Mouse (Mus musculus) naive thymus-derived CD4-positive, alpha-beta T cell, adult 2 months (primary cell): ENCODE data around the gene D430041D05Rik.
A peak's percentile ranks its signal among the peaks of the same experiment; 100 is the strongest.

Experiments
- DNase-seq: peaks from one replicate; pipeline ENCODE4 v3.0.0-alpha.2; 2011; ENCODE audit warnings: low read depth

The D430041D05Rik gene

DNA sequence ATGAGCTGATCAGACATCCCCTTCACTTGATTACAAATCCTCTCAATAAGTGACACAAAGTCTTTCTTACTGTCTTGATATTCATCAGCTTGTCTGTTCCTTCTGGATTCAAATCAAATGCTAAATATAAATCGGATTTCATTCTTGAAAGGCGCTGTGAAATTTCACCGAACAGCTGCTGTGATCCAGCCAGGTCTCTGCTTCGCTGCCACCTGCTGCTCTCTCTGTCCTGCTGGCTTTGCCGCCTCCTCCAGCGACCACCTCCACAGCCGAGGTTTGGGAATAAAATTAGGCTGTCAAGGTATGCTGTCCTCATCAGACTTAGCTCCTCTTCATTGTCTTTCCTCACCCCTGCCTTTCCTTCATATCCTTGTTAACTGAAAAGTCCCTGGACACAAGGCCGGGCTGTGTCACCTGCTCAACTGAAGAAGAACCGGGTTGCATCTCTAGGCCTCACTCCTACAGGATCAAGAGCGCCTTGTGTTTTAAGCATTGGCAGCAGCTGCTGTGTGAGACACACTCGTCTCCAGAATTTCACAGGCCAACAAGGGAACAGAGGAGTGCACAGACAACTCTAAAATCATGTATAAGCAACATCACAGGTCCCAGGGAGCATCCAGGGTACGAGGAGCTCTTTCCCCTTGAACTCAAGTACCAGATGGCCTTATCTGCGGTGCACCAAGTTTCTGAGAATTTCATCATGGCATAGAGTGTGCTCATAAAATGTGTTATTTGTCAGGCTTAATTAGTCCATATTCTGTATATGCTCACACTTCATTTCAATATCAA is 59.2 kb downstream of the D430041D05Rik start:
- no peak for DNase-seq

GRCm38 (mm10) chr2:104337619-104338018 is 73.2 kb downstream of the D430041D05Rik start:
- no peak for DNase-seq

GRCm38 (mm10) chr2:104335824-104336223 is 75.0 kb downstream of the D430041D05Rik start:
- DNase-seq: no peak

- peak; percentile 5 for DNase-seq
Observed at GRCm38 (mm10) chr2:104333952-104334351, 76.9 kb downstream of the D430041D05Rik start.

- no peak for DNase-seq
Observed at GRCm38 (mm10) chr2:104332707-104333106, 78.1 kb downstream of the D430041D05Rik start.

- DNase-seq: no peak
Observed at GRCm38 (mm10) chr2:104331261-104331660, 79.6 kb downstream of the D430041D05Rik start.

DNA sequence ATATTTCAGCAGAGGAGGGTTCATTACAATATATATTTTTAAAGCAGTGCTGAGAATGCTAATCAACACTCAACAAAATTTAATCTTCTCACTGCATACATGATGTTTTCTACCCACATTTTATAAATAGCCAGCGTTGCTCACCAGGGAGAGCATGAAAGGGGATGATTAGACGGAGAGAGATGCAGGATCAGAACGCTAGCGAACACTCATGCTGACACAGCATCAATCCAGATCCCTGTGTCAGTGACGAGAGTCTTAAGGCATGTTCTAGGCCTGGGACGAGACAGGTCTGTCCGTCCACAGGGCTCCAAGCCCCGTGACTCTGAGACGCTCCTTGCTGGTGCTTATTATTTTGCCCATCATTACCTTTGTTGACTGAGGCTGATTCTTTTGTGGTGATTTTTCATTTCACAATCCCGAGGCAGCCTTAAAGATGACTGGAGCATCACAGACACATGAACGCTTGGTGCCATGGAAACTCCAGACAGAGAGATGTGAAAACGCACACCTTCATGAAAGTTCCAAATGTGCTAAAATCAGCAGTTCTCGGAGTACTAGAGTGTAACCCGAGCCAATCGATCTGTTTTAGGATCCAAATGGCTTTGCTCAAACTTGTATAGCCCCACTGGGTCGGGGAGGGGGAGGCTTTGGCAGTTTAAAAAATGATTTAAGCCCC is 83.6 kb downstream of the D430041D05Rik start:
- DNase-seq: no peak

- DNase-seq: no peak
Observed at GRCm38 (mm10) chr2:104323773-104324172, 87.0 kb downstream of the D430041D05Rik start.

DNA sequence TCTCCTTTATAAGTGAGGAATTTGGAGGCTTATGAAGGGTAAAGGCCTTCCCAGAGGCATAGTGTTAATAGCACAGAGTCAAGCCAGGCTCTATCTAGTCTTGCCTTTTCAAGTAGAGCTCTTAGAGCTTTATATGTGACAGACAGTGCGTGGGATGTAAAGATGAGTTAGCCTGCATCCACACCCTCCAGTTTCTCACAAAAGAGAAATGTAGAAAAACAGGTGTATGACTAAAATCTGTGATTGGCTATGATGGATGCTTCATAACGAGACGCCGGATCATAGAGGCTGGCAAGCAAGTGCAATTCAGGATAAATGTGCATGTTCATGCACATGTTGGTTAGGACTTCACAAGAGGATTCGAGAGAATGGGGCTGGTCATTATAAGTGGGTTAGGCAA is 87.5 kb downstream of the D430041D05Rik start:
- DNase-seq: no peak

DNA sequence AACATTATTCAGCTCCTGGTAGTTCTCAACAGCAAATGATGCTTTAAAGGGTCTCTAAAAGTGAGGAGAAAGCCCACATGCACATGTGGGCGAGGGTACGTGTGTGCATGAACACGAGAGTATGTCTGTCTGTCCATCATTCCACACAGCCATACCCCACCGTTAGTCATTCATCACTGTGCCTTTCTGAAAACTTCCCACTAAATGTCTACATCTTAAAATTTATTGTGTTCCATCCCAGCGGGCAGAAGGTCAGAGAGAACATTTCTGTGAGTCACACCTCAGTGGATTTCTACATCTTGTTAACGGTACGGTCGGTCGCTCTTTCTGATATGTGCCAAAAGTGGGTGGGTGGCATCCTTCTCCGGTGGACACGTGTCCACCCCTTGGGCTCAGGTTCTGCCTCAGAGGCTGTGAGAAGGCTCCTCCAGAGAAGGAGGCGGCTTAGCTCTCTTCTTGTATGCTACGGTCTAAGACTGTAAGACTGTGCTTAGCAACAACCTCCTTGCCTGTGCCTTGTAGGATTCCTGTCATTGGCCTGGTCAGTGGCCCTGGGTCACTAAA is 90.7 kb downstream of the D430041D05Rik start:
- DNase-seq: no peak

GRCm38 (mm10) chr2:104319443-104319842 is 91.4 kb downstream of the D430041D05Rik start:
- DNase-seq: no peak

- DNase-seq: no peak
Observed at GRCm38 (mm10) chr2:104318881-104319280, 91.9 kb downstream of the D430041D05Rik start.

- no peak for DNase-seq
Observed at GRCm38 (mm10) chr2:104318259-104318658, 92.6 kb downstream of the D430041D05Rik start.

GRCm38 (mm10) chr2:104317631-104318030 is 93.2 kb downstream of the D430041D05Rik start:
- DNase-seq: no peak

GRCm38 (mm10) chr2:104316483-104316882 is 94.3 kb downstream of the D430041D05Rik start:
- no peak for DNase-seq

DNA sequence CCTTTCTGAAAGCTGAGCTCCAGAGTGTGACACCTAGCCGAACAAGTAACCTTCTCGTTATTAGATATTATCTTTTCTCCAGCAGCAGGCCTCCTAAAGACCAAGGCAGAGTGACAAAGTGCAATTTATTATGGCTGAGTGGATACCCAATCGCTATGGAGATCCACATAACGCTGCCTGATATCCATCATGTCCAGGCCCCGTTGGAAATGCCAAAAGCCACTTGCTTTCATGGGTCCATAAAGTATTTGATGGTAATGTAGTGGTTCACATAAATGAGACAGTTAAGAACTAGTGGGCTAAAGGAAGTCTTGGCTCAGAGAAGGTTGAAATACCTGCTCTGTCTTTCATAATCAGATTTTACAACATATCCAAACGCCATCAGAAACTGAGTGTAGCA is 97.6 kb downstream of the D430041D05Rik start:
- no peak for DNase-seq

GRCm38 (mm10) chr2:104307102-104307501 is 103.7 kb downstream of the D430041D05Rik start:
- no peak for DNase-seq

- no peak for DNase-seq
Observed at GRCm38 (mm10) chr2:104305722-104306121, 105.1 kb downstream of the D430041D05Rik start.

DNA sequence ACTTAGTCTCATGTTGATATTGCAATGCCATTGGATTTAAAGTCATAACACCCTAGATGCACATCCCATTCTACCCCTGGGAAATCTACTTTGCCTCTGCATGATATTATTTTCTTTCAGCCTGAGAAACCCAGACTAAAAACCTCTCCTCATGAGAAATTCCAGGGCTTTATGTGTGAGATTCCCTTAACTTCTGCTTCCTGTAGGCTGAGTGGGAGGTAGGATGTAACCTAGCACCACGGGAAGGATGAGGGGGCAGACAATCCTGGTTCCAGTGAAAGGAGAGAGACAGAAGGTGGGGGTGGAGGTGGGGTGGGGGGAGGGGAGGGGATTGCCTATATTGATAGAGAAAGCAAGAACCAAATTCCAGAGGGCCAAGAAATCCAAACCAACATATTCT is 110.9 kb downstream of the D430041D05Rik start:
- no peak for DNase-seq

DNA sequence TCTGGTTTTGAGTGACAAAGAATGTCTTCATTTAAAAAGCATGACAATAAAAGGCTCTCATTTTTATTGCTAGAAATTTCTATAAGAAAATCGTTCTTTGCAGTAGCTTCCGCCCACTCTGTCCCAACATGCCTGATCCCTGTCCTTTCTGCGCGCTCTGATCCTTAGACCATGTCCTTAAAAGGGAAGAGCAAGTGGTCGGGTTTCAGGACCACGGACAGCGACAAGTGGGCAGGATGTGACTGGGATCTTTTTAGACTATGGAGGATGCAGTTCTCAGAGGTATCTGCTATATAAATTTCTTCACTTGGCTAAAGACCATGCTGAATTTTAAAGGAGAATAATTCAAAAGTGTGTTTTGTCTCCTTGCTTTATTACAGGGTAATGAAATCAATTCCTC is 111.7 kb downstream of the D430041D05Rik start:
- DNase-seq: peak; percentile 42

- no peak for DNase-seq
Observed at GRCm38 (mm10) chr2:104286821-104287220, 124.0 kb downstream of the D430041D05Rik start.

- DNase-seq: no peak
Observed at GRCm38 (mm10) chr2:104283401-104283955, 127.3 kb downstream of the D430041D05Rik start.

- DNase-seq: no peak
Observed at GRCm38 (mm10) chr2:104282835-104283234, 128.0 kb downstream of the D430041D05Rik start.
